Comparison of ENCODE assay signal across 9 mouse cellular contexts in genomic region chr1:99287834-99288233, GRCm38 (mm10).
A peak's percentile ranks its signal among the peaks of the same experiment; 100 is the strongest.
ATAC-seq and TF ChIP-seq lines count a peak whose summit lies in the region.
"Had no signal": no experiment of that assay in that cellular context is flagged by ENCODE, and none has a peak within 500 bp of the region (broad histone marks: within the 10 kb centered on the region; RNA-seq: fewer than 3 reads in every experiment).

No protein-coding gene starts in this region.

- H3K4me3 ChIP-seq in intestine, embryonic 15.5 days (replicated peaks): no peak overlapping the region
- no peak overlapping the region for H3K4me3 ChIP-seq in intestine, postnatal 0 days (ENCODE audit: low read depth, low read length)
- H3K4me3 ChIP-seq in intestine, embryonic 16.5 days (ENCODE audit: low read length): no peak overlapping the region
- no peak overlapping the region for H3K4me3 ChIP-seq in midbrain, embryonic 16.5 days (ENCODE audit: low read depth, low read length)

- H3K27me3 ChIP-seq in intestine, embryonic 15.5 days (replicated peaks): no peaks in the 10 kb centered on the region
- H3K27me3 ChIP-seq in intestine, postnatal 0 days (replicated peaks; ENCODE audit: control insufficient read depth, insufficient read depth, low read length): no peaks in the 10 kb centered on the region
- no peaks in the 10 kb centered on the region for H3K27me3 ChIP-seq in intestine, embryonic 16.5 days (replicated peaks; ENCODE audit: control insufficient read depth, insufficient read depth, low read length)
- H3K27me3 ChIP-seq in midbrain, embryonic 16.5 days (ENCODE audit: control insufficient read depth, insufficient read depth, low read depth, low read length): no peaks in the 10 kb centered on the region
- H3K27me3 ChIP-seq: CH12.LX, Patski had no signal

- no peak overlapping the region for H3K9ac ChIP-seq in intestine, embryonic 15.5 days
- H3K9ac ChIP-seq in intestine, postnatal 0 days (ENCODE audit: low read depth, low read length): no peak overlapping the region
- H3K9ac ChIP-seq in intestine, embryonic 16.5 days (ENCODE audit: low read depth, low read length): no peak overlapping the region
- H3K9ac ChIP-seq in midbrain, embryonic 16.5 days (ENCODE audit: low read depth, low read length): no peak overlapping the region

- TF ChIP-seq CTCF in intestine, postnatal 0 days (IDR thresholded peaks at IDR 0.05; ENCODE audit: low read depth): no peak

- no peaks in the 10 kb centered on the region for H3K9me3 ChIP-seq in intestine, embryonic 15.5 days
- no peaks in the 10 kb centered on the region for H3K9me3 ChIP-seq in intestine, postnatal 0 days (ENCODE audit: control insufficient read depth)
- no peaks in the 10 kb centered on the region for H3K9me3 ChIP-seq in intestine, embryonic 16.5 days (ENCODE audit: control insufficient read depth, low read length)
- no peaks in the 10 kb centered on the region for H3K9me3 ChIP-seq in midbrain, embryonic 16.5 days (replicated peaks; ENCODE audit: control insufficient read depth, low read length, poor library complexity, severe bottlenecking)
- H3K9me3 ChIP-seq: G1E had no signal

- no peaks in the 10 kb centered on the region for H3K4me1 ChIP-seq in intestine, embryonic 15.5 days (replicated peaks)
- H3K4me1 ChIP-seq in intestine, postnatal 0 days (replicated peaks; ENCODE audit: control insufficient read depth, insufficient read depth, low read length): no peaks in the 10 kb centered on the region
- H3K4me1 ChIP-seq in intestine, embryonic 16.5 days (ENCODE audit: control insufficient read depth, insufficient read depth, low read length): no peaks in the 10 kb centered on the region
- H3K4me1 ChIP-seq in midbrain, embryonic 16.5 days (ENCODE audit: control insufficient read depth, insufficient read depth, low read length): no peaks in the 10 kb centered on the region

- H3K4me2 ChIP-seq in intestine, embryonic 15.5 days (replicated peaks): no peak overlapping the region
- H3K4me2 ChIP-seq in intestine, postnatal 0 days (replicated peaks; ENCODE audit: low read depth): no peak overlapping the region
- no peak overlapping the region for H3K4me2 ChIP-seq in intestine, embryonic 16.5 days (ENCODE audit: low read depth, low read length)
- H3K4me2 ChIP-seq in midbrain, embryonic 16.5 days (ENCODE audit: low read length): no peak overlapping the region

- H3K36me3 ChIP-seq in intestine, embryonic 15.5 days: no peaks in the 10 kb centered on the region
- no peaks in the 10 kb centered on the region for H3K36me3 ChIP-seq in intestine, postnatal 0 days (ENCODE audit: control insufficient read depth, insufficient read depth)
- no peaks in the 10 kb centered on the region for H3K36me3 ChIP-seq in intestine, embryonic 16.5 days (ENCODE audit: control insufficient read depth, insufficient read depth, low read length)
- H3K36me3 ChIP-seq in midbrain, embryonic 16.5 days (ENCODE audit: control insufficient read depth, insufficient read depth, low read length): no peaks in the 10 kb centered on the region
- H3K36me3 ChIP-seq: G1E had no signal

- peak; percentile 86 for ATAC-seq in intestine, embryonic 15.5 days
- ATAC-seq in intestine, postnatal 0 days: no peak
- ATAC-seq in intestine, embryonic 16.5 days: peak; percentile 97
- no peak for ATAC-seq in midbrain, embryonic 16.5 days
- ATAC-seq: activated CD4-positive, CD25-positive, alpha-beta regulatory T cell, adult 4 months; CD4-positive, CD25-positive, alpha-beta regulatory T cell, adult 4 months; Patski had no signal

- 65% methylated on average over 3 of the region's 3 CpGs for WGBS in intestine, embryonic 15.5 days
- WGBS in intestine, postnatal 0 days: 43% methylated on average over 3 of the region's 3 CpGs
- WGBS in intestine, embryonic 16.5 days: 54% methylated on average over 3 of the region's 3 CpGs
- 93% methylated on average over 3 of the region's 3 CpGs for WGBS in midbrain, embryonic 16.5 days

- no peak overlapping the region for H3K27ac ChIP-seq in intestine, embryonic 15.5 days
- H3K27ac ChIP-seq in intestine, postnatal 0 days (ENCODE audit: low read depth, low read length): no peak overlapping the region
- H3K27ac ChIP-seq in intestine, embryonic 16.5 days (ENCODE audit: low read length): no peak overlapping the region
- no peak overlapping the region for H3K27ac ChIP-seq in midbrain, embryonic 16.5 days (ENCODE audit: low read length)

Comparison
In these comparisons a context has a peak if more than half of its experiments do, and no peak if none do; other contexts are left out.
1. ATAC-seq: peak in intestine, embryonic 15.5 days (single experiment) and intestine, embryonic 16.5 days (single experiment); none in intestine, postnatal 0 days (single experiment) and midbrain, embryonic 16.5 days (single experiment).